ENCODE assay signal across 8 mouse cellular contexts in the genomic region with DNA sequence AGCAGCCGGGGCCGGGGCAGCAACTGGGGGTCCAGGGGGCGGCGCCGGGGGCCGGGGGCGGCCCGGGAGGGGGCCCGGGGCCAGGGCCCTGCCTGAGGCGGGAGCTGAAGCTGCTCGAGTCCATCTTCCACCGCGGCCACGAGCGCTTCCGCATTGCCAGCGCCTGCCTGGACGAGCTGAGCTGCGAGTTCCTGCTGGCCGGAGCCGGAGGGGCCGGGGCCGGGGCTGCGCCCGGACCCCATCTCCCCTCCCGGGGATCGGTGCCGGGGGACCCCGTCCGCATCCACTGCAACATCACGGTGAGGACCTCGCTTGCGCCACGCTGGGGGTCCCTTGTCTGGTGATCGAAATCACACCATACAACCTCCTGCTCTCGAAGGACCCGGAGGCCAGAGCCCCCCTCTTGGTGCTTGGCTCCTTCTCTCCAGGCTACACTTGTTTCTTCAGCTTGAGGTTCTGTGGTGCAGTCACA. TPM values are rescaled to one million over a fixed set of nuclear protein-coding genes. Genes with fewer than 3 reads are reported as not detected.
DNase-seq lines count a peak whose midpoint lies in the region; ATAC-seq and TF ChIP-seq lines count a peak whose summit lies in the region.

No protein-coding gene starts in this region.

- H3K27ac ChIP-seq in spleen, adult 2 months (ENCODE audit: insufficient read depth, low read length) = peak overlapping the region; percentile 71
- peak overlapping the region; percentile 50; the same call in 1 of the 2 replicates for H3K27ac ChIP-seq in brown adipose tissue, adult 24 weeks (replicated peaks; ENCODE audit: low read depth, low read length)
- peak overlapping the region; percentile 94 for H3K27ac ChIP-seq in forebrain, embryonic 14.5 days (ENCODE audit: low read depth, low read length)
- peak overlapping the region; percentile 94 for H3K27ac ChIP-seq in hindbrain, embryonic 15.5 days (replicated peaks)
- peak overlapping the region; percentile 90 for H3K27ac ChIP-seq in liver, embryonic 11.5 days (ENCODE audit: low read depth, low read length)

- peak overlapping the region; percentile 88 for H3K4me2 ChIP-seq in forebrain, embryonic 14.5 days (ENCODE audit: low read length)
- H3K4me2 ChIP-seq in hindbrain, embryonic 15.5 days = peak overlapping the region; percentile 92
- peak overlapping the region; percentile 78 for H3K4me2 ChIP-seq in liver, embryonic 11.5 days

- peaks cover 10% of the 10 kb centered on the region; the same call in 1 of the 2 replicates for H3K4me1 ChIP-seq in spleen, adult 2 months (ENCODE audit: control insufficient read depth, insufficient read depth, insufficient read length)
- peaks cover 11% of the 10 kb centered on the region for H3K4me1 ChIP-seq in brown adipose tissue, adult 24 weeks (ENCODE audit: control insufficient read depth, insufficient read depth, insufficient read length, low read length)
- peaks cover 21% of the 10 kb centered on the region for H3K4me1 ChIP-seq in forebrain, embryonic 14.5 days (ENCODE audit: control insufficient read depth, insufficient read depth, low read length)
- peaks cover 38% of the 10 kb centered on the region for H3K4me1 ChIP-seq in hindbrain, embryonic 15.5 days (replicated peaks)
- peaks cover 27% of the 10 kb centered on the region for H3K4me1 ChIP-seq in liver, embryonic 11.5 days (replicated peaks; ENCODE audit: control insufficient read depth, insufficient read depth, low read length)

- TF ChIP-seq CTCF in spleen, adult 2 months (IDR thresholded peaks at IDR 0.05; ENCODE audit: extremely low read depth, insufficient read depth, insufficient read length, insufficient replicate concordance) = no peak

- no peak for TF ChIP-seq POLR2A in spleen, adult 2 months (IDR thresholded peaks at IDR 0.05; ENCODE audit: low read depth, low read length)

- no peak; the same call in 1 of the 2 replicates for ATAC-seq in forebrain, embryonic 14.5 days
- ATAC-seq in hindbrain, embryonic 15.5 days (ENCODE audit: low FRiP score, low read depth) = peak; percentile 14
- ATAC-seq in liver, embryonic 11.5 days (replicated peaks; ENCODE audit: low FRiP score) = peak; percentile 40
- no peak for ATAC-seq in monocyte, adult 5-6 weeks (replicated peaks; ENCODE audit: insufficient number of reproducible peaks, low FRiP score, low TSS enrichment, poor library complexity, severe bottlenecking)

- H3K9ac ChIP-seq in forebrain, embryonic 14.5 days (ENCODE audit: low read length) = peak overlapping the region; percentile 100
- peak overlapping the region; percentile 90 for H3K9ac ChIP-seq in hindbrain, embryonic 15.5 days
- peak overlapping the region; percentile 98 for H3K9ac ChIP-seq in liver, embryonic 11.5 days (ENCODE audit: low read depth, low read length)

- peak in 1 of 2 experiments; percentile 48 for DNase-seq in spleen, adult 2 months (ENCODE audit: low read depth in 1 of 2, low spot score in 2 of 2)
- no peak for DNase-seq in spleen, adult 12 weeks (ENCODE audit: low spot score)
- DNase-seq in forebrain, embryonic 14.5 days (ENCODE audit: low spot score) = no peak
- DNase-seq in liver, embryonic 11.5 days (ENCODE audit: low spot score) = peak; percentile 62
- DNase-seq in natural killer cell, adult 2 months (ENCODE audit: low spot score in 2 of 2) = peak; percentile 34 to 41

- no peaks in the 10 kb centered on the region for H3K27me3 ChIP-seq in spleen, adult 2 months (ENCODE audit: control insufficient read depth, insufficient read depth, low read length)
- no peaks in the 10 kb centered on the region for H3K27me3 ChIP-seq in forebrain, embryonic 14.5 days (replicated peaks; ENCODE audit: control insufficient read depth, insufficient read depth, low read length)
- no peaks in the 10 kb centered on the region for H3K27me3 ChIP-seq in hindbrain, embryonic 15.5 days
- H3K27me3 ChIP-seq in liver, embryonic 11.5 days (replicated peaks; ENCODE audit: control insufficient read depth, insufficient read depth, low read length) = no peaks in the 10 kb centered on the region

- no peaks in the 10 kb centered on the region for H3K9me3 ChIP-seq in forebrain, embryonic 14.5 days (replicated peaks; ENCODE audit: control insufficient read depth, low read length)
- no peaks in the 10 kb centered on the region for H3K9me3 ChIP-seq in hindbrain, embryonic 15.5 days
- no peaks in the 10 kb centered on the region for H3K9me3 ChIP-seq in liver, embryonic 11.5 days (ENCODE audit: control insufficient read depth, low read length)

- peak overlapping the region; percentile 74 for H3K4me3 ChIP-seq in spleen, adult 2 months (ENCODE audit: extremely low read depth, insufficient read depth, insufficient read length)
- H3K4me3 ChIP-seq in brown adipose tissue, adult 24 weeks (ENCODE audit: insufficient read depth, low read depth, low read length) = peak overlapping the region; percentile 81
- peak overlapping the region; percentile 98 for H3K4me3 ChIP-seq in forebrain, embryonic 14.5 days (ENCODE audit: low read depth, low read length)
- H3K4me3 ChIP-seq in hindbrain, embryonic 15.5 days = peak overlapping the region; percentile 79
- peak overlapping the region; percentile 96 for H3K4me3 ChIP-seq in liver, embryonic 11.5 days (ENCODE audit: low read depth, low read length)

- under 1% methylated on average over 27 of the region's 37 CpGs for WGBS in spleen, adult 2 months
- whole genome bisulfite sequencing in forebrain, embryonic 14.5 days = 2% methylated on average over 27 of the region's 37 CpGs
- WGBS in hindbrain, embryonic 15.5 days = 1% methylated on average over 32 of the region's 37 CpGs
- 1% methylated on average over 29 of the region's 37 CpGs for WGBS in liver, embryonic 11.5 days

- peaks cover 23% of the 10 kb centered on the region for H3K36me3 ChIP-seq in spleen, adult 2 months (ENCODE audit: control insufficient read depth, insufficient read depth, low read length)
- H3K36me3 ChIP-seq in forebrain, embryonic 14.5 days (ENCODE audit: control insufficient read depth, insufficient read depth, low read length) = peaks cover 31% of the 10 kb centered on the region
- H3K36me3 ChIP-seq in hindbrain, embryonic 15.5 days = peaks cover 25% of the 10 kb centered on the region
- H3K36me3 ChIP-seq in liver, embryonic 11.5 days (ENCODE audit: control insufficient read depth, insufficient read depth, low read length) = peaks cover 18% of the 10 kb centered on the region

RNA-seq across cellular contexts. Expression of gene Ube2q1, which starts 0.4 kb away (rescaled TPM):
- 23.8 and 26.5 TPM in 2 replicates for polyA plus RNA-seq in spleen, adult 2 months (2012; rRNA removed)
- polyA plus RNA-seq in brown adipose tissue, adult 24 weeks (2012; ENCODE audit: insufficient read depth, insufficient read length, missing spikeins) = 31.9 and 44.5 TPM in 2 replicates
- polyA plus RNA-seq in forebrain, embryonic 14.5 days (2014; fragmentation: Nextera tagmentation; extraction: Ambion mirVana) = 18.4 and 24.9 TPM in 2 replicates
- 12.2 and 12.3 TPM in 2 replicates for polyA plus RNA-seq in hindbrain, embryonic 15.5 days (2015; fragmentation: Nextera tagmentation; extraction: Ambion mirVana)
- 15.0 and 15.7 TPM in 2 replicates for polyA plus RNA-seq in liver, embryonic 11.5 days (2014; fragmentation: Nextera tagmentation; extraction: Ambion mirVana)
- total RNA-seq in monocyte, adult 5-6 weeks (2017) = 170 to 205 TPM (median 172 TPM) in 3 replicates

RNA-seq across cellular contexts. Expression of gene Chrnb2, which starts 9.3 kb away (rescaled TPM):
- 1.4 and 1.6 TPM in 2 replicates for polyA plus RNA-seq in spleen, adult 2 months (2012; rRNA removed)
- polyA plus RNA-seq in brown adipose tissue, adult 24 weeks (2012; ENCODE audit: insufficient read depth, insufficient read length, missing spikeins) = 0.54 and 1.3 TPM in 2 replicates
- 22.7 and 25.5 TPM in 2 replicates for polyA plus RNA-seq in forebrain, embryonic 14.5 days (2014; fragmentation: Nextera tagmentation; extraction: Ambion mirVana)
- 23.3 and 27.4 TPM in 2 replicates for polyA plus RNA-seq in hindbrain, embryonic 15.5 days (2015; fragmentation: Nextera tagmentation; extraction: Ambion mirVana)
- polyA plus RNA-seq in liver, embryonic 11.5 days (2014; fragmentation: Nextera tagmentation; extraction: Ambion mirVana) = 0.34 and 0.36 TPM in 2 replicates
- total RNA-seq in monocyte, adult 5-6 weeks (2017) = 1.2 to 1.6 TPM (median 1.3 TPM) in 3 replicates

RNA-seq across cellular contexts. Expression of gene She, which starts 57.4 kb away (rescaled TPM):
- polyA plus RNA-seq in spleen, adult 2 months (2012; rRNA removed) = 1.1 TPM in 2 replicates
- 2.4 and 4.0 TPM in 2 replicates for polyA plus RNA-seq in brown adipose tissue, adult 24 weeks (2012; ENCODE audit: insufficient read depth, insufficient read length, missing spikeins)
- 0.93 and 0.95 TPM in 2 replicates for polyA plus RNA-seq in forebrain, embryonic 14.5 days (2014; fragmentation: Nextera tagmentation; extraction: Ambion mirVana)
- 1.6 and 1.8 TPM in 2 replicates for polyA plus RNA-seq in hindbrain, embryonic 15.5 days (2015; fragmentation: Nextera tagmentation; extraction: Ambion mirVana)
- polyA plus RNA-seq in liver, embryonic 11.5 days (2014; fragmentation: Nextera tagmentation; extraction: Ambion mirVana) = 3.2 and 3.9 TPM in 2 replicates
- total RNA-seq in monocyte, adult 5-6 weeks (2017) = not detected in 3 replicates

RNA-seq across cellular contexts. Expression of gene Adar, which starts 59.0 kb away (rescaled TPM):
- polyA plus RNA-seq in spleen, adult 2 months (2012; rRNA removed) = 40.5 and 45.0 TPM in 2 replicates
- polyA plus RNA-seq in brown adipose tissue, adult 24 weeks (2012; ENCODE audit: insufficient read depth, insufficient read length, missing spikeins) = 2.4 and 4.8 TPM in 2 replicates
- polyA plus RNA-seq in forebrain, embryonic 14.5 days (2014; fragmentation: Nextera tagmentation; extraction: Ambion mirVana) = 20.4 and 26.6 TPM in 2 replicates
- polyA plus RNA-seq in hindbrain, embryonic 15.5 days (2015; fragmentation: Nextera tagmentation; extraction: Ambion mirVana) = 27.1 and 30.3 TPM in 2 replicates
- polyA plus RNA-seq in liver, embryonic 11.5 days (2014; fragmentation: Nextera tagmentation; extraction: Ambion mirVana) = 12.6 and 14.0 TPM in 2 replicates
- total RNA-seq in monocyte, adult 5-6 weeks (2017) = 37.0 to 89.6 TPM (median 41.2 TPM) in 3 replicates

Comparison
In these comparisons a context has a peak if more than half of its experiments do, and no peak if none do; other contexts are left out.
1. DNase-seq: peak in liver, embryonic 11.5 days (single experiment) and natural killer cell, adult 2 months (2 of 2); none in spleen, adult 12 weeks (single experiment) and forebrain, embryonic 14.5 days (single experiment).
2. ATAC-seq: peak in hindbrain, embryonic 15.5 days (single experiment) and liver, embryonic 11.5 days (single experiment); none in forebrain, embryonic 14.5 days (single experiment) and monocyte, adult 5-6 weeks (single experiment).
3. Peak in every context shown above with its lines, with median percentiles within 50 percentile points of each other: H3K27ac ChIP-seq, H3K4me3 ChIP-seq, H3K4me2 ChIP-seq and H3K9ac ChIP-seq.